Mouse (Mus musculus) mouse trophoblast stem cell (cell line): ENCODE data around the gene Dnm1.

Experiments used
- in situ Hi-C, 2 experiments: fragments of 300-500 bp; cut with MseI, MboI; formaldehyde crosslinking; loops; 2 replicates in 1 of 2; 3 replicates in 1 of 2; pipeline ENCODE4 v1.15.1; 2025

The Dnm1 gene

GRCm38 (mm10) chr2:32339912-32340642 is 13.1 kb downstream of the Dnm1 start:
- in situ Hi-C loops: no loop called here

GRCm38 (mm10) chr2:32335888-32336287 is 17.2 kb downstream of the Dnm1 start:
- in situ Hi-C loops: no loop called here

- in situ Hi-C loops: no loop called here
Measured at GRCm38 (mm10) chr2:32332159-32332558, 21.0 kb downstream of the Dnm1 start.

- in situ Hi-C loops: no loop called here
Measured at GRCm38 (mm10) chr2:32329531-32329930, 23.6 kb downstream of the Dnm1 start.

DNA sequence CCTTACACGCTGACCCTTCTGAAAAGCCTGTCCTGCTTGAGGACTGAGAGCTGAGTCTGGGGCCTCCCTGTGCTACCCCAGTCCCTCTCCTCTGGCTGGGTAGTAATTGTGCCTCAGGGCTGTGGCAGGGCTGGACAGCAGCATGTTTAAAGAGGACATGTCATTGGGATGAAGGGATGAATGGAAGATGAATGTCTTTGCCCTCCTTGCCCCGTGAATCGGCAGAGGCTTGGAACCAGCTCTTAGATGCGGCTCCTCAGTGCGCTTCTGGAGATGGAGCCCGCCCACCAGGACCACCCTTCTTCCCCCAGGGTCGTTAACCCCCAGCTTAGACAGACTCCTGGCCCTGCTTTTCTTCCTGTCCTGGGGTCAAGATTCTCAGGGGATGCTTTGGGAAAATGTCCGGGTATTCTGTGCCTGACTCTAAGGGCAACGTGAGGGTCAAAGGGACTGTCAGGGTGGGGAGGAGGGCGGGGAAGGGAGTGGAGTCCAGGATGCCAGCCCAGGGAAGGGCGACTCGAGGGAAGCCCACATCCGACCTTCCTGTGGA is 24.2 kb downstream of the Dnm1 start:
- in situ Hi-C loops: no loop called here

- in situ Hi-C loops: no loop called here
Measured at GRCm38 (mm10) chr2:32327200-32327599, 25.9 kb downstream of the Dnm1 start.

DNA sequence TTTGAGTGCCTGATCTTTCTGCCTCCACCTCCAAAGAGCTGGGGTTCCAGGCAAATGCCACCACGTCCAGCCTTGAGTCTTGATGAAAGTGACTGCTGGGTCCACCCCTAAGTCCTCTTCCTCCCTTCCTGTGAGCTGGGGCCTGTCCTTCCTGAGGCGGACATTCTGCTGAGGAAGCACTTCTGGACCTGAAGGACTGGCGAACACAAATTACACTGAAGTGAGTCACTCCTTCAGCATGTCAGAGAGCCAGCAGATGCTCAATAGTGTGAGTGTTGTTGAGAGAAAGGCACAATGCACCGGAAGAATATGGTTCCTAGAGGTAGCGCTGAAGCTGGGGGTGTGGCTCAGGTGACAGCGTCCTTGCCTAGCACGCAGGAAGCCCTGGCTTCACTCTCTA is 27.8 kb downstream of the Dnm1 start:
- in situ Hi-C loops: no loop called here

GRCm38 (mm10) chr2:32324322-32324721 is 28.8 kb downstream of the Dnm1 start:
- in situ Hi-C loops: no loop called here

DNA sequence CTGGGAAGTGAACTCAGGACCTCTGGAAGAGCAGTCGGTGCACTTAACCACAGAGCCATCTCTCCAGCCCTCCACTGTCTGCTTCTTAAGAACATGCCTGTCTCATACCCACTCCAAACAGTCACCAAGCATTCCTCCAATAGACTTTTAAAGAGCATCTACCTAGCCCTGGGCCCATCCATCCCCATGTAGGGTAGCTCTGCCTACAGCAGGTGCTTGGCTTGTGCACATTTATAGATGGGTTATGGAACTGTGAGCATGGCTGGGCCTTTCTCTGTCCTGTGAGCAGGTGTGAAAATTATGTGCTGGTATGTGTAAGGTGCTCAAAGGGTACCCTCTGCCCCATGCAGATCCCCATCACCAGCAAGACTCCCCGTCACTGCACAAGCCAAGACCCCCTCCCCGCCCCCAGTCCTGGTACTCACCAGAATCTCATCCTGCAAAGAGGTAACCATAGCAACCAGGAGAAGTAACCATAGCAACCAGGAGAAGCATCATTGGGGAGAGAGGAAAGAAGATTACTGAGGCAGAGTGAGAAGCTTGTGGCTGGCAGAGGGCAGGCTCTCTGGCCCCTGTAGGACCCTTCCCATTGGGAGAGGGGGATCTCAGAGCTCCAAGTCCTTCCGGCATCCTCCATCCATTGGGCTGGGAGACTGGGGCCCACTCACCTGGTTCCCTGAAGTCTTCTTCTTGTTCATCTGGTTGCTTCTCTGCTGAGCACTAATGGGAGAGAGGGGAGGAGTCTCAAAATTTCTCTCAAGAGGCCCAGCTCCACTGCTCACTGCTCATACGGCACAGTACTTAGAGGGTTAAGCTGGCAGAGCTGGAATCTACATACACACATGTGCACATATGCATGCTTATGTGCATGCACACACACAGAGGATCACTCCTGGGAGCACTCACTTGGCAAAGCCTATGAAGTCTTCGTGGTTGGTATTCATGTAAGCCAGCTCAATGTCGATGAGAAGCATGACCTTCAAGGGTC is 30.1 kb downstream of the Dnm1 start:
- in situ Hi-C loops: no loop called here

DNA sequence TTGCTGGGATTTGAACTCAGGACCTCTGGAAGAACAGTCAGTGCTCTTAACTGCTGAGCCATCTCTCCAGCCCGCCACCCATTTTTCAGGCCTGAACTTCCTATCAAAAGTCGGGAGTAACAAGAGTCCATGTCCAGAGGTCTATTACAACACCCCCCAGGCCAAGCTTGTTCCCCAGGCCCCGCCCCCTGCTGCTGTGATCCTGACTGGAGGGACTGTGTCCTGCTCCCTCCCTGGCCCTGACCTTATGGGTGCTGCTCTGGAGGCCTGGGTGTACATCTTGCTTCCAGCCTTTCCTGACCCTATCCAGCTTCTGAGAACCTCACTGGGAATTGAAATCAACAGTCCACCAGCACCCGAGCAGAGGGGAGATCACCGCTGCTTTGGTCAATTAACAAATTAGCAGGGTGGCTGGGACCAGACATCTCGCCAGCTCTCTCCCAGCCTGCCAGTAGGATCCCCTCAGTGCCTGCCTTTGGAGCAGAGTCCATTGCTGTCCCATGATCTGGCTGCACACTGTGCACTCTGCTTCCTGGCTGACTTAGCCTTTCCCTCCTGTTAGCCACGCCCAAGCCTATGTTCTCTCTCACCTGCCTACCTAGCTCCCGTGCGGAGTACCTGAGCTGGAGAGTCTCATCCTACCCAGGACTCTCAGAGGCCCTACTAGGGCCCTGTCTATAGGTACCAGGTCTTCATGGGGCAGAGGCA is 31.4 kb downstream of the Dnm1 start:
- in situ Hi-C loops: no loop called here

GRCm38 (mm10) chr2:32320721-32321120 is 32.4 kb downstream of the Dnm1 start:
- in situ Hi-C loops: no loop called here

DNA sequence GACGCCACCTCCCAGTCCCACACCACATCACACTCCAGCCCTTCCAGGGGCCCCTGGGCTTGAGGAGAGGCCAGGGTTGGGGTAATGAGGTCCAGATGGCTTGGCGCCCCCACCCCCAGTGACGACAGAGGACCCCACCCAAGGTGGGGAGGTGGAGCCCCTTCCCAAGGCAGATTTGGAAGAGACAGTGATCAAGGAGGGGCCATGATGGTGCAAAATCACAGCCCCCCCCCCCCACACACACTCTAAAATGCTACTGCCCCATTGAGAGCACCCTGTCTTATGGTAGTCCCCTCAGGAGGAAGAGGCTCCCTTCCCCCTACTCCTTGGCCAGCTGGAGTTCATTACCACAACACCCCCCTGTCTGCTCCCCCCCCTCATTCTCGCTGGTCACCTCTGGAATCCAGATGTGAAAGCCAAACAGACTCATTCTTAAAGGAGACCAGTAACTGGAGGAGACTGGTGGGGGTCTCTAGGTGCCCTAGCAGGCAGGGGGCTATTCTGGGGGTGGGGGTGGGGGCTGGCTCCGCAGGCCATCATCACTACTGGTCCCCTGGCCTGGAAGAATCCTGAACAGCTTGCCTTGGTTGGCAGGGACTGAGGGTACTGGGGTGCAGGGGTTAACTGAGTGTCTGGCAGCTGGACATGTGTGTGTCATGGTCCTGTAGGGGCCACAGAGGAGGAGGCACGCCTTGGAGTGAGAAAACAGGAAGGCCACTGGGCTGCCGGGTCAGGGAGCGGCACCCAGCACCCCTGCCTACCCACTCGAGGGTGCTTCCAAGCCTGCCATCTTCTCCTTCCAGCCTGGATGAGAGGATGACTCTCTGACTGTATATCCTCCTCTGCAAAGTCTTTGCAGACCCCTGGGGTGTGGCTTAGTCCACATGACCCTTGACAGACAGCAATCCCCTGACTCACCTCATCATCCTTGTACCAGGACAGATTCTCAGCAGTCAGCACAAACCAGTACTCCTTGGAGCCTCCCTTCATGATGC is 33.3 kb downstream of the Dnm1 start:
- in situ Hi-C loops: no loop called here

GRCm38 (mm10) chr2:32318709-32319585 is 34.2 kb downstream of the Dnm1 start:
- in situ Hi-C loops: no loop called here

GRCm38 (mm10) chr2:32317791-32318417 is 35.2 kb downstream of the Dnm1 start:
- in situ Hi-C loops: no loop called here

DNA sequence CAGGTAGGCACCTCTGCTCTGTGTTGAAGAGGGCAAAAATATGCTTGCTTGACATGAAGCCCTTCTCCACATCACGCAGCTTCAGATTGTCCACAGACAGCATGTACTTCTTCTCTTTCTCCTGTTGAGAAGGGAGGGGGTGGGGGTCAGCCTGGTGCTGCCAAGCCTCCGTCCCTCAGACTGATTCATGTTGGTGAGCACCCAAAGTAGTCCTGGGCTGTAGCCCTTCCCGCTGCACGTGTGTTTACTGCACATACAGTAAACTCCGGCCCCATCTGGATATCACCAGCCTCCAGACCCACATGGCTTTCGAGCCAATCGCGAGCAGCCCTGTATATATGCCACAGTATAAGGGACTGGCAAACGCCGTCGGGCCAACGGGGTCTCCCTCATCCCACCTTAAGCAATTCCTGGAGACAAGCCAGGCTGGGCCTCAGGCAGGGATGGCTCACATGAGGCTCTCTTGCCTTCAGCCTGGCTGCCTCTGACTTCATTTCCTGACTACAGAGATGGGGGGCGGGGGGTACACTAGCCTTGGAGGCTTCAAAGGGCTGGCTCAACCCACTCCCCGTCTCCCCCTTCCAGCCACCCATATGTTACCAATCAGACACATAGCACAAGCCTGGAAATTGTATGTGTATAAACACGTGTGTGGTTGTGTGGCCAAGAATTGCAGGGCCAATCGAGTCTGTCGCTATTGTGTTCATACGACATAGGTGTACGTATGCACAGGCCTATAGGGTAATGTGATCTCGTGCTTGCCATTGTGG is 36.1 kb downstream of the Dnm1 start:
- in situ Hi-C loops: no loop called here

- in situ Hi-C loops: no loop called here
Measured at GRCm38 (mm10) chr2:32315751-32316150, 37.4 kb downstream of the Dnm1 start.

DNA sequence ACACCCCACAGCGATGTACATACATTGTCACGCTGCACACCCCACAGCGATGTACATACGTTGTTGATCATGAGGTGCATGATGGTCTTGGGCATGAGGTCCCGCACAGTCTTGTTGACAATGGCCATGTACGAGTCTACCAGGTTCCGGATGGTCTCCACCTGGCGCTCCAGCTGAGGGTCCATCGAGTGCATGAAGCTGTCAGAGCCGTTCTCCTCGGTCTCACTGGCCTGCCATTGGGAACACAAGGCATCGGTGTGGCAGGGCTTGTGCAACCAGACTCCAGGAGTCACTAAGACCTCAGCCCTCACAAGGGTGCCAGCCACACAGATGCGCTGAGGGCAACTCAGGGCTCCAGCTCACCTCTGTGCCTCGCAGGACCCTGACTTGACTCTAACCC is 38.3 kb downstream of the Dnm1 start:
- in situ Hi-C loops: no loop called here

DNA sequence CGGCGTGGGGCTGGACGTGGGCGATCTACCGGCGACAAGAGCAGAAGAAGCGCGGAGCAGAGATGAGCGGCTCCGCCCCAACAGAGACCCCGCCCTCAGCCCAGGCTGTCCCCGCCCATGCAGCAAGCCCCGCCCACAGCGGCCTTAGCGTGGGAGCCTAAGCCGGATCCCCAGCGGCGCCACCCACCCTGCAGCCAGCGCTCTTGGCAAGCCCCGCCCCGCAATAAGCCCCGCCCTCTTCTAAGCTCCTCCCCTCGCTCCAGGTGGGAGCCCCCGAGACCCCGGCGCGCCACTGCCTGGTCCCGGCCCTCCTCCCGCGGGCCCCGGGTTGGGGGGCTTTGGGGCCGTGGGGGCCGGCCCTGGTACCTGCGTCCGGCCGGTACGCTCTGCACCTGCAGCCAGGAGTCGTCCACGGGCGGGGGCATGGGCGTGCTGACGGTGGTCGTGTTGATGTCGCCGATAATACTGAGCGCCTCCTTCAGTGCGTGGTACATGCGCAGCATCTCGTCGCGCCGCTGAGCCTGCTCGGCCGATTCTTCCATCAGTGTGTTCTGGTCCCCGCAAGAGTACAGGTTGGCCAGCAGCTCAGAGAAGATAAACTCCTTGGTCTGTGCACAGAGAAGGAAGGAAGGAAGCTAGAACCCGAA is 40.7 kb downstream of the Dnm1 start:
- in situ Hi-C loops: no loop called here
